Mouse (Mus musculus) stomach, embryonic 16.5 days (tissue): Measurements from ENCODE around the gene Rasgrp1. TPM values are rescaled to one million over a fixed set of nuclear protein-coding genes. Genes with fewer than 3 reads are reported as not detected.

ENCODE experiments used
- ATAC-seq: fragments of 200-750 bp; cut with Nextera tagmentation; 2 replicates; pipeline ENCODE4 v1.8.0; 2017; ENCODE audit warnings: moderate number of reproducible peaks, moderate TSS enrichment; ENCODE audit not compliant: insufficient read depth, low FRiP score
- H3K27ac ChIP-seq: fragments of 300-500 bp; sonication (generic); 2 replicates; pipeline ENCODE4 v1.5.1; 2014; ENCODE audit warnings: low read length
- H3K27me3 ChIP-seq: fragments of 300-500 bp; sonication (generic); 2 replicates; pipeline ENCODE4 v1.6.1; 2014; ENCODE audit warnings: low read length, control low read depth, mixed read lengths; ENCODE audit not compliant: control insufficient read depth, insufficient read depth
- H3K36me3 ChIP-seq: fragments of 300-500 bp; sonication (generic); 2 replicates; pipeline ENCODE4 v1.6.1; 2014; ENCODE audit warnings: low read length; ENCODE audit not compliant: control insufficient read depth, insufficient read depth
- H3K4me1 ChIP-seq: fragments of 300-500 bp; sonication (generic); 2 replicates; pipeline ENCODE4 v1.6.1; 2014; ENCODE audit warnings: low read length, control low read depth, mixed read lengths; ENCODE audit not compliant: control insufficient read depth, insufficient read depth
- H3K4me2 ChIP-seq: fragments of 300-500 bp; sonication (generic); 2 replicates; pipeline ENCODE4 v1.6.1; 2014; ENCODE audit warnings: low read depth, low read length, mixed read lengths
- H3K4me3 ChIP-seq: fragments of 300-500 bp; sonication (generic); replicated peaks from 2 replicates; pipeline ENCODE4 v1.5.1; 2014; ENCODE audit warnings: mild to moderate bottlenecking, low read length
- H3K9ac ChIP-seq: fragments of 300-500 bp; sonication (generic); 2 replicates; pipeline ENCODE4 v1.6.1; 2014; ENCODE audit warnings: low read length
- H3K9me3 ChIP-seq: fragments of 300-500 bp; sonication (generic); replicated peaks from 2 replicates; pipeline ENCODE4 v1.6.1; 2016; ENCODE audit warnings: low read length, control low read depth; ENCODE audit not compliant: control insufficient read depth
- WGBS: fragments of 180-500 bp; shearing (Covaris S2); extraction: QIAGEN DNeasy Blood & Tissue Kit; methylation state at CpG from one replicate; pipeline ENCODE4 v1.1.7; 2014; 5-methylcytosine and 5-hydroxymethylcytosine counted together
- polyA plus RNA-seq: library from polyadenylated mRNA; unstranded; fragments of >200 nt; fragmentation: Nextera tagmentation; extraction: Ambion mirVana; gene quantifications from 2 replicates; pipeline ENCODE4 v1.2.1, GENCODE M21; 2015

Gene Rasgrp1
- polyA plus RNA-seq, 1 experiment from 2014 or later: 2.9 TPM

- Histone ChIP-seq H3K4me2 (no peak overlapping the region), H3K9ac (no peak overlapping the region), H3K27ac (no peak overlapping the region), H3K4me3 (no peak overlapping the region), H3K27me3 (no peaks in the 10 kb centered on the region), H3K4me1 (no peaks in the 10 kb centered on the region), H3K9me3 (no peaks in the 10 kb centered on the region), H3K36me3 (no peaks in the 10 kb centered on the region)
- whole genome bisulfite sequencing: 97% methylated on average over 1 of the region's 1 CpGs
- no peak for ATAC-seq
These were observed 28.9 kb upstream of the Rasgrp1 start for GRCm38 (mm10) chr2:117371706-117372105.

GRCm38 (mm10) chr2:117366478-117366877 lies 23.7 kb upstream of the Rasgrp1 start:
- H3K9ac ChIP-seq: no peak overlapping the region
- no peaks in the 10 kb centered on the region for H3K9me3 ChIP-seq
- no peaks in the 10 kb centered on the region for H3K36me3 ChIP-seq
- H3K27ac ChIP-seq: no peak overlapping the region
- ATAC-seq: no peak
- no peak overlapping the region for H3K4me3 ChIP-seq
- H3K4me1 ChIP-seq: no peaks in the 10 kb centered on the region
- H3K4me2 ChIP-seq: no peak overlapping the region
- no peaks in the 10 kb centered on the region for H3K27me3 ChIP-seq
- WGBS: 70% methylated on average over 3 of the region's 3 CpGs

GRCm38 (mm10) chr2:117364056-117364455 lies 21.3 kb upstream of the Rasgrp1 start:
- Histone ChIP-seq H3K27ac (no peak overlapping the region), H3K9me3 (no peaks in the 10 kb centered on the region), H3K4me3 (no peak overlapping the region), H3K9ac (no peak overlapping the region), H3K36me3 (no peaks in the 10 kb centered on the region), H3K4me2 (no peak overlapping the region), H3K4me1 (no peaks in the 10 kb centered on the region), H3K27me3 (no peaks in the 10 kb centered on the region)
- no peak for ATAC-seq
- 94% methylated on average over 2 of the region's 2 CpGs for WGBS

GRCm38 (mm10) chr2:117357939-117358338 lies 15.1 kb upstream of the Rasgrp1 start:
- no peak for ATAC-seq
- Histone ChIP-seq H3K36me3 (no peaks in the 10 kb centered on the region), H3K9ac (no peak overlapping the region), H3K27ac (no peak overlapping the region), H3K4me3 (no peak overlapping the region), H3K4me2 (no peak overlapping the region), H3K27me3 (no peaks in the 10 kb centered on the region), H3K4me1 (no peaks in the 10 kb centered on the region), H3K9me3 (no peaks in the 10 kb centered on the region)

- no peak overlapping the region for H3K27ac ChIP-seq
- no peak for ATAC-seq
- H3K4me3 ChIP-seq: no peak overlapping the region
- H3K36me3 ChIP-seq: no peaks in the 10 kb centered on the region
- no peaks in the 10 kb centered on the region for H3K27me3 ChIP-seq
- no peaks in the 10 kb centered on the region for H3K9me3 ChIP-seq
- H3K4me2 ChIP-seq: no peak overlapping the region
- 75% methylated on average over 9 of the region's 9 CpGs for WGBS
- no peak overlapping the region for H3K9ac ChIP-seq
- H3K4me1 ChIP-seq: no peaks in the 10 kb centered on the region
These were observed 9.7 kb upstream of the Rasgrp1 start for GRCm38 (mm10) chr2:117352305-117353123.

GRCm38 (mm10) chr2:117350138-117350537 lies 7.3 kb upstream of the Rasgrp1 start:
- no peak overlapping the region for H3K27ac ChIP-seq
- H3K27me3 ChIP-seq: no peaks in the 10 kb centered on the region
- no peak for ATAC-seq
- WGBS: 38% methylated on average over 6 of the region's 6 CpGs
- H3K4me3 ChIP-seq: no peak overlapping the region
- H3K9ac ChIP-seq: no peak overlapping the region
- H3K4me2 ChIP-seq: no peak overlapping the region
- H3K9me3 ChIP-seq: no peaks in the 10 kb centered on the region
- no peaks in the 10 kb centered on the region for H3K4me1 ChIP-seq
- no peaks in the 10 kb centered on the region for H3K36me3 ChIP-seq

GRCm38 (mm10) chr2:117343240-117343624 lies 431 bp upstream of the Rasgrp1 start:
- peak overlapping the region; percentile 69 for H3K9ac ChIP-seq
- peaks cover 8% of the 10 kb centered on the region; the same call in 1 of the 2 replicates for H3K27me3 ChIP-seq
- H3K27ac ChIP-seq: no peak overlapping the region
- WGBS: 25% methylated on average over 7 of the region's 7 CpGs
- no peaks in the 10 kb centered on the region for H3K36me3 ChIP-seq
- peaks cover 5% of the 10 kb centered on the region; the same call in 1 of the 2 replicates for H3K4me1 ChIP-seq
- peak overlapping the region; percentile 80 for H3K4me2 ChIP-seq
- peak overlapping the region; percentile 51 for H3K4me3 ChIP-seq
- ATAC-seq: peak; percentile 77; the same call in 1 of the 2 replicates
- no peaks in the 10 kb centered on the region for H3K9me3 ChIP-seq

- Histone ChIP-seq H3K4me2 (peak overlapping the region; percentile 80), H3K9ac (peak overlapping the region; percentile 69), H3K9me3 (no peaks in the 10 kb centered on the region), H3K4me1 (peaks cover 10% of the 10 kb centered on the region; the same call in 1 of the 2 replicates), H3K36me3 (no peaks in the 10 kb centered on the region), H3K4me3 (peak overlapping the region; percentile 51), H3K27me3 (peaks cover 8% of the 10 kb centered on the region; the same call in 1 of the 2 replicates), H3K27ac (no peak overlapping the region)
- 1% methylated on average over 19 of the region's 19 CpGs for WGBS
- ATAC-seq: peak; percentile 51
These were observed 683 bp downstream of the Rasgrp1 start for GRCm38 (mm10) chr2:117342090-117342546.

GRCm38 (mm10) chr2:117338501-117338900 lies 4.3 kb downstream of the Rasgrp1 start:
- no peak overlapping the region for H3K9ac ChIP-seq
- ATAC-seq: no peak
- no peak overlapping the region for H3K4me2 ChIP-seq
- H3K27me3 ChIP-seq: peaks cover 8% of the 10 kb centered on the region; the same call in 1 of the 2 replicates
- peaks cover 13% of the 10 kb centered on the region for H3K4me1 ChIP-seq
- WGBS: 65% methylated on average over 3 of the region's 3 CpGs
- H3K27ac ChIP-seq: no peak overlapping the region
- H3K36me3 ChIP-seq: no peaks in the 10 kb centered on the region
- H3K9me3 ChIP-seq: no peaks in the 10 kb centered on the region
- H3K4me3 ChIP-seq: no peak overlapping the region
